Mouse (Mus musculus): Measurements from ENCODE around the gene Pes1. TPM values are rescaled to one million over a fixed set of nuclear protein-coding genes. Genes with fewer than 3 reads are reported as not detected.

Gene Pes1
- total RNA-seq, 2 experiments from 2014 or later, result 39.6 to 40.9 TPM

- no peak for DNase-seq (ENCODE audit: low spot score in 2 of 2)
Observed at GRCm38 (mm10) chr11:3961761-3962160, 2.0 kb upstream of the Pes1 start.

- no peak for DNase-seq (ENCODE audit: low spot score in 2 of 2)
Observed at GRCm38 (mm10) chr11:3963155-3963554, 620 bp upstream of the Pes1 start.

GRCm38 (mm10) chr11:3964416-3965172 lies 819 bp downstream of the Pes1 start:
- no peak for DNase-seq (ENCODE audit: low spot score in 2 of 2)

- no peak for DNase-seq (ENCODE audit: low spot score in 2 of 2)
Observed at GRCm38 (mm10) chr11:3969837-3970236, 6.1 kb downstream of the Pes1 start.

GRCm38 (mm10) chr11:3970361-3970760 lies 6.6 kb downstream of the Pes1 start:
- no peak for DNase-seq (ENCODE audit: low spot score in 2 of 2)

- DNase-seq (ENCODE audit: low spot score in 2 of 2), result no peak
Observed at GRCm38 (mm10) chr11:3973081-3973480, 9.3 kb downstream of the Pes1 start.

- no peak for DNase-seq (ENCODE audit: low spot score in 2 of 2)
Observed at GRCm38 (mm10) chr11:3974311-3974710, 10.5 kb downstream of the Pes1 start.

GRCm38 (mm10) chr11:3976678-3977077 lies 12.9 kb downstream of the Pes1 start, which contains the start of gene 4930556J24Rik:
Gene 4930556J24Rik (minus strand): TSS chr11:3976778.
- no peak for DNase-seq (ENCODE audit: low spot score in 2 of 2)

GRCm38 (mm10) chr11:3978421-3978820 lies 14.6 kb downstream of the Pes1 start:
- no peak for DNase-seq (ENCODE audit: low spot score in 2 of 2)

- no peak for DNase-seq (ENCODE audit: low spot score in 2 of 2)
Observed at GRCm38 (mm10) chr11:3981536-3981935, 17.8 kb downstream of the Pes1 start.

GRCm38 (mm10) chr11:3982275-3983209 lies 18.8 kb downstream of the Pes1 start:
- no peak for DNase-seq (ENCODE audit: low spot score in 2 of 2)

GRCm38 (mm10) chr11:3983291-3983862 lies 19.6 kb downstream of the Pes1 start, which contains the start of gene Gal3st1:
Gene Gal3st1 (plus strand): TSS chr11:3983636.
- peak in 1 of 2 experiments; percentile 54 for DNase-seq (ENCODE audit: low spot score in 2 of 2)

- DNase-seq (ENCODE audit: low spot score in 2 of 2), result no peak
Observed at GRCm38 (mm10) chr11:3983863-3984745, 20.3 kb downstream of the Pes1 start.

GRCm38 (mm10) chr11:3989748-3990147 lies 26.0 kb downstream of the Pes1 start:
- DNase-seq (ENCODE audit: low spot score in 2 of 2), result no peak

- DNase-seq (ENCODE audit: low spot score in 2 of 2), result no peak
Observed at GRCm38 (mm10) chr11:3993132-3993531, 29.4 kb downstream of the Pes1 start.

GRCm38 (mm10) chr11:3993914-3994313 lies 30.1 kb downstream of the Pes1 start:
- no peak for DNase-seq (ENCODE audit: low spot score in 2 of 2)

- DNase-seq (ENCODE audit: low spot score in 2 of 2), result no peak
Observed at GRCm38 (mm10) chr11:3995511-3995910, 31.7 kb downstream of the Pes1 start.

GRCm38 (mm10) chr11:3996840-3997239 lies 33.1 kb downstream of the Pes1 start:
- no peak for DNase-seq (ENCODE audit: low spot score in 2 of 2)

GRCm38 (mm10) chr11:3997978-3998720 lies 34.4 kb downstream of the Pes1 start:
- DNase-seq (ENCODE audit: low spot score in 2 of 2), result no peak

GRCm38 (mm10) chr11:3999547-3999946 lies 35.8 kb downstream of the Pes1 start:
- no peak for DNase-seq (ENCODE audit: low spot score in 2 of 2)

All from layer of hippocampus, postnatal 14 days (tissue).